Mouse (Mus musculus) urinary bladder, postnatal 36 days (tissue): Measurements from ENCODE around the gene Tvp23b.

Experiments used
- DNase-seq, 2 experiments: peaks; one replicate each; pipeline ENCODE4 v3.0.0; 2022; ENCODE audit warnings: low spot score in 2 of 2, mixed read lengths in 1 of 2

Tvp23b gene

GRCm38 (mm10) chr11:62943538-62943937, 64.3 kb downstream of the Tvp23b start:
- no peak for DNase-seq

- no peak for DNase-seq
Observed at GRCm38 (mm10) chr11:62945514-62945913, 66.3 kb downstream of the Tvp23b start.

GRCm38 (mm10) chr11:62949548-62949947, 70.3 kb downstream of the Tvp23b start:
- no peak for DNase-seq

GRCm38 (mm10) chr11:62951012-62951411, 71.8 kb downstream of the Tvp23b start, which contains the start of gene Cdrt4:
TSS of gene Cdrt4 (plus strand) at chr11:62951193.
- no peak for DNase-seq

GRCm38 (mm10) chr11:62954766-62955165, 75.5 kb downstream of the Tvp23b start:
- DNase-seq: no peak

GRCm38 (mm10) chr11:62955186-62955585, 75.9 kb downstream of the Tvp23b start:
- no peak for DNase-seq

GRCm38 (mm10) chr11:62955776-62956175, 76.5 kb downstream of the Tvp23b start:
- DNase-seq: no peak

- no peak for DNase-seq
Observed at GRCm38 (mm10) chr11:62957626-62958180, 78.4 kb downstream of the Tvp23b start.

GRCm38 (mm10) chr11:62963292-62963691, 84.0 kb downstream of the Tvp23b start:
- no peak for DNase-seq

- no peak for DNase-seq
Observed at GRCm38 (mm10) chr11:62966424-62966764, 87.1 kb downstream of the Tvp23b start.
